Mouse (Mus musculus) MEL (cell line): ENCODE measurements around the gene Sec61g.

ENCODE experiments used
- MAX ChIP-seq: IDR thresholded peaks from 2 replicates; pipeline ENCODE4 v1.6.1; 2011; ENCODE audit warnings: low read length, improper control_type of control experiment
- USF1 ChIP-seq: IDR thresholded peaks from 2 replicates; pipeline ENCODE4 v1.6.1; 2014; ENCODE audit warnings: low read depth, mild to moderate bottlenecking, inconsistent platforms, low read length, improper control_type of control experiment, moderate library complexity

- TF ChIP-seq MAX (no peak), USF1 (no peak)
These were observed 24.6 kb upstream of the Sec61g start for GRCm38 (mm10) chr11:16532877-16533276.
